Mouse (Mus musculus): Measurements from ENCODE around the gene Hist1h3d. TPM values are rescaled to one million over a fixed set of nuclear protein-coding genes. Genes with fewer than 3 reads are reported as not detected.
"Not testable (repeated sequence)": the region's sequence is repeated elsewhere in the genome, so short reads cannot be mapped to it uniquely, and the experiment has no call there.

Gene Hist1h3d
- total and polyA plus RNA-seq, 2 experiments from 2014 or later = 0.57 to 73.0 TPM

- Histone ChIP-seq H3K4me3 (ENCODE audit: low read depth, low read length) (peak within 1 kb of the TSS; percentile 46), H3K4me1 (ENCODE audit: insufficient read depth) (0 out of 2 replicates have a peak, but pooled peaks cover 4% of the 10 kb centered on the region), H3K4me2 (ENCODE audit: low read depth) (peak within 1 kb of the TSS; percentile 74), H3K36me3 (ENCODE audit: insufficient read depth) (no peaks in the 10 kb centered on the region), H3K27me3 (ENCODE audit: insufficient read depth, low read length) (no peaks in the 10 kb centered on the region), H3K9me3 (ENCODE audit: low read length) (no peaks in the 10 kb centered on the region), H3K27ac (ENCODE audit: low read depth, low read length) (peak within 1 kb of the TSS; percentile 86), H3K9ac (peak within 1 kb of the TSS; percentile 66)
- no peak for TF ChIP-seq CTCF (IDR thresholded peaks at IDR 0.05; ENCODE audit: low read depth)
- ATAC-seq = peak; percentile 95
- DNase-seq = peak; percentile 92
- 1% methylated on average over 23 of the region's 45 CpGs for WGBS
Measured at GRCm38 (mm10) chr13:23543965-23544786, 31.4 kb upstream of the Hist1h3d start, which contains the start of gene Hist1h3f. Gene Hist1h3f (plus strand): TSS chr13:23544052.

- H3K4me2 ChIP-seq (ENCODE audit: low read depth) = peak overlapping the region; percentile 44
- not testable (repeated sequence) for H3K4me1 ChIP-seq (ENCODE audit: insufficient read depth); DNase-seq; H3K27ac ChIP-seq (ENCODE audit: low read depth, low read length); H3K36me3 ChIP-seq (ENCODE audit: insufficient read depth); H3K27me3 ChIP-seq (ENCODE audit: insufficient read depth, low read length); H3K9me3 ChIP-seq (ENCODE audit: low read length)
- peak; percentile 18 for ATAC-seq
- H3K4me3 ChIP-seq (ENCODE audit: low read depth, low read length) = peak overlapping the region; percentile 46
- WGBS = under 1% methylated on average over 11 of the region's 14 CpGs
- H3K9ac ChIP-seq = 0 out of 2 replicates have a peak overlapping the region, but pooled peaks have one; percentile 22
Measured at GRCm38 (mm10) chr13:23544787-23545120, 30.8 kb upstream of the Hist1h3d start.

GRCm38 (mm10) chr13:23546694-23547093, 28.9 kb upstream of the Hist1h3d start:
- DNase-seq (no peak), ATAC-seq (no peak)
- Histone ChIP-seq H3K4me2 (ENCODE audit: low read depth) (no peak overlapping the region), H3K4me3 (ENCODE audit: low read depth, low read length) (no peak overlapping the region), H3K27me3 (ENCODE audit: insufficient read depth, low read length) (no peaks in the 10 kb centered on the region), H3K27ac (ENCODE audit: low read depth, low read length) (no peak overlapping the region), H3K9ac (no peak overlapping the region), H3K36me3 (ENCODE audit: insufficient read depth) (no peaks in the 10 kb centered on the region), H3K4me1 (ENCODE audit: insufficient read depth) (0 out of 2 replicates have a peak, but pooled peaks cover 8% of the 10 kb centered on the region), H3K9me3 (ENCODE audit: low read length) (no peaks in the 10 kb centered on the region)
- 78% methylated on average over 5 of the region's 5 CpGs for WGBS
- TF ChIP-seq CTCF (IDR thresholded peaks at IDR 0.05; ENCODE audit: low read depth) = no peak

GRCm38 (mm10) chr13:23550761-23551145, 24.8 kb upstream of the Hist1h3d start:
- peak overlapping the region; percentile 75 for H3K27ac ChIP-seq (ENCODE audit: low read depth, low read length)
- no peaks in the 10 kb centered on the region for H3K36me3 ChIP-seq (ENCODE audit: insufficient read depth)
- no peaks in the 10 kb centered on the region for H3K9me3 ChIP-seq (ENCODE audit: low read length)
- no peak for TF ChIP-seq CTCF (IDR thresholded peaks at IDR 0.05; ENCODE audit: low read depth)
- H3K27me3 ChIP-seq (ENCODE audit: insufficient read depth, low read length) = no peaks in the 10 kb centered on the region
- 0 out of 2 replicates have a peak, but pooled peaks cover 4% of the 10 kb centered on the region for H3K4me1 ChIP-seq (ENCODE audit: insufficient read depth)
- peak overlapping the region; percentile 49 for H3K9ac ChIP-seq
- ATAC-seq (no peak), DNase-seq (peak; percentile 24)
- H3K4me3 ChIP-seq (ENCODE audit: low read depth, low read length) = peak overlapping the region; percentile 40
- H3K4me2 ChIP-seq (ENCODE audit: low read depth) = peak overlapping the region; percentile 57
- WGBS = 9% methylated on average over 3 of the region's 3 CpGs

- ATAC-seq (peak; percentile 88), DNase-seq (peak; percentile 95)
- not testable (repeated sequence) for H3K4me1 ChIP-seq (ENCODE audit: insufficient read depth); H3K9me3 ChIP-seq (ENCODE audit: low read length); H3K36me3 ChIP-seq (ENCODE audit: insufficient read depth); H3K27me3 ChIP-seq (ENCODE audit: insufficient read depth, low read length)
- Histone ChIP-seq H3K9ac (peak within 1 kb of the TSS; percentile 49), H3K27ac (ENCODE audit: low read depth, low read length) (peak within 1 kb of the TSS; percentile 75), H3K4me2 (ENCODE audit: low read depth) (peak within 1 kb of the TSS; percentile 57), H3K4me3 (ENCODE audit: low read depth, low read length) (peak within 1 kb of the TSS; percentile 40)
- peak; percentile 72 for TF ChIP-seq CTCF (IDR thresholded peaks at IDR 0.05; ENCODE audit: low read depth)
- 3% methylated on average over 47 of the region's 47 CpGs for WGBS
Measured at GRCm38 (mm10) chr13:23551146-23551834, 24.3 kb upstream of the Hist1h3d start, which contains the start of gene Hist1h4f. Gene Hist1h4f (minus strand): TSS chr13:23551648.

- Histone ChIP-seq H3K9me3 (ENCODE audit: low read length) (no peaks in the 10 kb centered on the region), H3K36me3 (ENCODE audit: insufficient read depth) (no peaks in the 10 kb centered on the region), H3K27me3 (ENCODE audit: insufficient read depth, low read length) (no peaks in the 10 kb centered on the region), H3K27ac (ENCODE audit: low read depth, low read length) (no peak overlapping the region; the same call in 1 of the 2 replicates), H3K4me2 (ENCODE audit: low read depth) (peak overlapping the region; percentile 57), H3K9ac (no peak overlapping the region), H3K4me1 (ENCODE audit: insufficient read depth) (0 out of 2 replicates have a peak, but pooled peaks cover 4% of the 10 kb centered on the region), H3K4me3 (ENCODE audit: low read depth, low read length) (peak overlapping the region; percentile 40; the same call in 1 of the 2 replicates)
- no peak for TF ChIP-seq CTCF (IDR thresholded peaks at IDR 0.05; ENCODE audit: low read depth)
- ATAC-seq (no peak), DNase-seq (no peak)
- 46% methylated on average over 8 of the region's 8 CpGs for WGBS
Measured at GRCm38 (mm10) chr13:23551931-23552914, 23.3 kb upstream of the Hist1h3d start.

All from forebrain, postnatal 0 days (tissue).